Mouse (Mus musculus): ENCODE data around the gene Ube2h.

Gene Ube2h

GRCm38 (mm10) chr6:30252271-30253010 is 51.9 kb downstream of the Ube2h start:
- in situ Hi-C loops (cut with MboI; ENCODE audit: unreplicated experiment in 2 of 2), result no loop called here

DNA sequence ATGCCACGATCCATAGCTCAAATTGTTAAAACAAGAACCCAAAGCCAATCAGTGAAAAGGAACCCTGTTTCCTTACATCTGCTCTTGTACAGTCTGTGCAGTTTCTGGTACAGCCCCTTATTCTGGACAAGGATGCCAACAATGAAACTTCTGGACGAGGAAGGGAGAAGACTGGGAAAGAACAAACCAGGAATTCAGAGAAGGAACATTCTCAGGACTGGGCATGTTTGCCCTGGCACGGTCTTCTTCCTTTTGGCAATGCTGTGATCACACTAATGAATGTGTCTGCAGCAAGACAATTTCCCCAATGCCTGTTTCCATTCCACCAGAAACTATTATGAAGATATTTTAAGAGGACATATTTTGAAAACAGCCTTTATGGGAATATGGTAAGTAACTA is 55.6 kb downstream of the Ube2h start:
- in situ Hi-C loops (cut with MboI; ENCODE audit: unreplicated experiment in 2 of 2), result no loop called here

- in situ Hi-C loops (cut with MboI; ENCODE audit: unreplicated experiment in 2 of 2), result no loop called here
Observed at GRCm38 (mm10) chr6:30245940-30246339, 58.4 kb downstream of the Ube2h start.

GRCm38 (mm10) chr6:30245397-30245796 is 58.9 kb downstream of the Ube2h start:
- in situ Hi-C loops (cut with MboI; ENCODE audit: unreplicated experiment in 2 of 2), result no loop called here

DNA sequence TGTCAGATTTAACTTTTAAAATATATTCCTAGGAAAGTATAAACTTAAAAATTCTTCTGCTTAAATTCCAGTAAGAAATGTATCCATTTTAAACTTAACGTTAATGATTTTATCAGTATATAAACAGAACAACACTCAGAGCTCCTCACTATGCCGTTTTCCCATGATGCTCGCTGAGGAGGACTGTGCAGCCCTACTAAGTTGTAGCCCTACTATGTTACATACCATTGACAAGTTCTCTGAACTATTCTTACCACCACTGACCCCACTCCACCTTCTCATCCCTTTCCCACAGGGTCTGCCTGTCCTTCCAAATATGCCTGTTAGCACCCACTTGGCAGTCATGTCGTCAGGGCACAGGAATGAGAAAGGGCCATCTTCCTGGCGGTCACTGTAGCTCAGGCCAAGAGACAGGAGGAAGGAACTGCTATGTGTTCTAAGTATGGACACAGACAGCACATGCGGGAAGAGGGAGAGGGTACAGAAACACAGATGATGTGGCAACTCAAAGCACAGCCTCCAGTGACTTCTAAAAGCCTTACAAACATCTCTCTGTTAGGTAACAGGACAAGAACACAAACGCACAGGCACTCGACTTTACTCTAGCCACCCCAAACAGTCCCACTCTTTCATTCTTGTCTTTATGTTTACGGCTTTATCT is 60.9 kb downstream of the Ube2h start:
- in situ Hi-C loops (cut with MboI; ENCODE audit: unreplicated experiment in 2 of 2), result no loop called here

GRCm38 (mm10) chr6:30242928-30243327 is 61.4 kb downstream of the Ube2h start:
- in situ Hi-C loops (cut with MboI; ENCODE audit: unreplicated experiment in 2 of 2), result no loop called here

DNA sequence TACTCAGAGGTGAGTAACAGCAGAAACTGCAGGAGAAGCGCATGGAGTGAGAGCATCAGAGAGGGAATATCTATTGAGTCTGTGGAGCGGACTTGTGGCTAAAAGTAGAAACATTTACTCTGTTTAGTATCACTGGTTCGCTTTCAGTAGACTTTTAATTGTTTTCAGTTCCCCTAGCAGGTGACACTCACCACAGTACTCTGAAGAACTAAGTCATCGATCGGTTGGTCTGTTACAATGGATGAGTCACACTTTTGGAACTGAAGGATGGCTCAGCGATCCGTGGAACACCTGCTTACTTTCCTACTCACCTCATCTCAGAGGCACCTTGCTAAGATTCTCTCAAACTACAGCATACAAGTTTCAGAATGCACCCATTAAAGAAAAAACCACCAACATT is 64.2 kb downstream of the Ube2h start:
- in situ Hi-C loops (cut with MboI; ENCODE audit: unreplicated experiment in 2 of 2), result no loop called here

DNA sequence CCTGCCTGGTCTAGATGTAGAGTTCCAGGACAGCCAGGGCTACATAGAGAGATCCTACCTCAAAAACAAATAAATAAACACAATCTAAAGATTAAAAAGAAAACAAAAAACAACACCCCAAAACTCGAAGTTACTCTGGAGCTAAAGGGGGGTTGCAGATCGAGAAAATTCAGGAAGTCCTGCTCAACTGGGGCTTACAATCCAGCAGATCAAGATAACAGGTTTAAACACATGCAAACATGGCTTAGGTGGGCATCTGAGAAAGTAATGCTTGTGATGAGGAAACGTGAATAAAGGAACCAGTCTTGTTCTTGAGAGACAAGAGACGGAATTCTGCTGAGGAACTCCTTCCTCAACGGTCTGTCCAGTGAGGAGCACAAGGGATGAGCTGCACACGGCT is 65.1 kb downstream of the Ube2h start:
- in situ Hi-C loops (cut with MboI; ENCODE audit: unreplicated experiment in 2 of 2), result no loop called here

DNA sequence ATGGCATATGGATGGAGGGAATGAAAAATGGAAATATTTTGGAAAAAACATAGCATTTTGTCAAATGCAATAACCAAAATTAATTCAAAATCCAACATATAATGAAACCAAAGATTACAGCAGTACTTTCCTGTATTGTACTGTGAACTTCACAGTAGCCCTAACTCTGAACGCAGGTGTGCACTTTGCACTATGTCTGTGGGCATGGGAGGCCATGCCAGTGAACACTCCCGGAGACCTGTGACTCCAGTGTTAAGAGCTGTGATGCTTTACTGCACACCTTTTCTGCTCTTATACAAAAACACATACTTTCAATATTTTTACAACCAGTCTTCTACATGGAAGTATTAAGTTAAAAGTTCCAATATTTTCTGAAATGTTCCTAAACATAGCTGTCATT is 66.3 kb downstream of the Ube2h start:
- in situ Hi-C loops (cut with MboI; ENCODE audit: unreplicated experiment in 2 of 2), result no loop called here

GRCm38 (mm10) chr6:30236564-30236963 is 67.8 kb downstream of the Ube2h start:
- in situ Hi-C loops (cut with MboI; ENCODE audit: unreplicated experiment in 2 of 2), result no loop called here

DNA sequence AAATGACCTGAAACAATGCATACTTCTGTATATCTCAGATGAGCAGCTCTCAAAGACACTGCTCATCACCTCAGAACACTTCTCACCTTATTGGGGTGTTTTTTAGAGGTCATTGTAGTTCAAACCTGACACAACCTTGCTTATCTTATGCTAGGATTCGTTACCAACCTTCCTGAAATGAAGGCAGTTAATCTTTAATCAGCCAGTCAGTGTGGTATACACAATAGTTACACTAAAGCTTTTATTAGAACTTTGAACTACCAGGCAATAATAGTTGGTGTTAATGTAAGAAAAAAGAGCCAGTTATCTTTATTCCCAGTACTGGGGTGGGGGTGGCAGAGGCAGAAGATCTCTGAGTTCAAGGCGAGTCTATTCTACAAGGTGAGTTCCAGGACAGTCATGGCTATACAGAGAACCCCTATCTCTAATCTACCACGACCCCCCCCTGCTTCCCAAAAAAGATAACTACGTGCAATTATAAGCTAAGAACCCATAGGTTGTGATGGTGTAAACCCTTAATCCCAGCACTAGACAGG is 72.5 kb downstream of the Ube2h start:
- in situ Hi-C loops (cut with MboI; ENCODE audit: unreplicated experiment in 2 of 2), result loop anchor here in 1 of 2 experiments (5.0 kb wide), 1 partner anchor 50 kb away; no protein-coding TSS in a partner anchor

DNA sequence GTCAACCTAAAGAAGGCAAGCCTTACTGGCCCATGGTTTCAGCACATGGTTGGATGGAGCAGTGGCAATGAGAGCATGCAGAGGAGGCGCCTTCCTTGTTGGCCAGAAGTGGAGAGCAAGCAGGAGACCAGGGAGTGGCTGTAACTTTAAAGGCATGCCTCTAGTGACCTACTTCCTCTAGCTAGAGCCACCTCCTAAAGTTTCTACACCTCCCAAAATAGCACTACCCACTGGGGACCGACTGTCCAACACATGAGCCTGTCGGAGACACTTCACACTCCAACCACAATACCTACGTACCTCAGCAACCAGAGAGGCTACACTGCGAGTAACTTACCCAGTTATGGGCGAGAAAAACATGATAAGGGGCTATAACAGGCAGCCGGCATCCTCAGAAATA is 74.1 kb downstream of the Ube2h start:
- in situ Hi-C loops (cut with MboI; ENCODE audit: unreplicated experiment in 2 of 2), result loop anchor here in 1 of 2 experiments (5.0 kb wide), 1 partner anchor 52 kb away; no protein-coding TSS in a partner anchor

DNA sequence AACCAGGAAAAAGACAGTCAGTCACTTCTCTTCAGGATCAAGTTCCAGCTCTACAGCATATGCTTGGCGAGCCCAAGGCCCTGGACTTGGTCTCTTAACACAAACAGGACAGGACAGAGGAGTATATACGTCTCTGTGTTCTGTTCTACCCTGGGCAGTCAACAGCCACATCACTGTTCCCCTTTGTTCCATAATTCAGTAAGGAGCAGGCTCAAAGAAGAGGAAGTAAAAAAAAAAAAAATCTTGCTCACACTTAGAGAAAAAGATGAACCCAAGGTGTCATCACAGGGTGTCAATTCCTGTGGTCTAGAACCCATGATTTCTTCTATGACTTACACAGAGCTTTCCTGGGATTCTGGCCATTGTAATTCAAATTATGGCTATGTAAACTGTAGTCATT is 75.4 kb downstream of the Ube2h start:
- in situ Hi-C loops (cut with MboI; ENCODE audit: unreplicated experiment in 2 of 2), result no loop called here

GRCm38 (mm10) chr6:30228353-30228752 is 76.0 kb downstream of the Ube2h start:
- in situ Hi-C loops (cut with MboI; ENCODE audit: unreplicated experiment in 2 of 2), result no loop called here

DNA sequence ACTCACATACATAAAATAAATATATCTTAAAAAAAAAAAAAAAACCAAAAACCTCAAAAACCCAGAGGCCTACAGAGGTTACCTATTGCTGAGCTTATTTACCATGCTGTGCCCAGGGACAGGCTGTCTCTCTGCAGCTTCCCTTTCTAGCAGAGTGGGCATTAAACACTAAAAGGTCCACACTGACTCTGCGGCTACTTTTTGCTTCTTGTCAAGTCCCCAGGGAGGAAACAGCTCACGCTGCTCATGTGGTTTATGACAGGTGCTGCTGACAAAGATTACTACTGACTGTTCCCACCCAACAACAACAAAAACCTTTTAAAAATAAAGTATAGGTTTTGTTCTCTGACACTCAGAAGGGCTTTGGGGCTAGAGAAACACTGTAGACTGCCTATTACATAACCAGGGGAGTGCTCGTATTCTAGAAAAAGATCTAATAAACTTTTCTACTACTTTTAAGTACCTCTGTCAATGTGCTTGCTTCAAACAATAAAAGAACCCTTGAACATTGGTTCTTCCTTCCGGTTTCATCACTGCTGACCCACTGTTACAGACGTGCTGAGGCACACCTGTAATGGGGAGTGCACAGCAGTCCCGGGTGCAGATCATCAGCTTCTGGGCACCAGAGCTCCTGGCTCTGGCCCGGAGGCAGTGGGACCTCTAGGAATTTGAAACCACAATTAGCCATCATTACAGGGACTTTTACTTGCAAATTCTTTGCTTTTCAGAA is 77.2 kb downstream of the Ube2h start:
- in situ Hi-C loops (cut with MboI; ENCODE audit: unreplicated experiment in 2 of 2), result no loop called here

DNA sequence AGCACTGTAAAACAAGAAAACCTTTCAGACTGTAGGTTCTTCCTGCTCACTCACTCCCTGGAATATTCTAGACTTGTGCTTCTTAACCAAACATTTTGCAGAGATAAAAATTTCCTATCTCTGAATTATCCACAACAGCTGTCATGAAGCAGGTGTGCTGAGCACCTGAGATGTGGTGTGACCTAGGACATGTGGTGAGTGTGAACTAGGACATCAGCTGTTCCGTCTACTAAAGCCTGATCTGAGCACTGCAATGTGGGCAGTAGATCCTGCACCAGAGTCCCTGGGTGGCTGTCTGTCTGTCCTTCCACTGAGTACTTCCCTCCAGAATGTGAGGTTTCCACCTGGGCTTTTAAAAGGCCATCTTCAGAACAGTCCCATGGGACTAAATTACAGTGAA is 79.6 kb downstream of the Ube2h start:
- in situ Hi-C loops (cut with MboI; ENCODE audit: unreplicated experiment in 2 of 2), result no loop called here

DNA sequence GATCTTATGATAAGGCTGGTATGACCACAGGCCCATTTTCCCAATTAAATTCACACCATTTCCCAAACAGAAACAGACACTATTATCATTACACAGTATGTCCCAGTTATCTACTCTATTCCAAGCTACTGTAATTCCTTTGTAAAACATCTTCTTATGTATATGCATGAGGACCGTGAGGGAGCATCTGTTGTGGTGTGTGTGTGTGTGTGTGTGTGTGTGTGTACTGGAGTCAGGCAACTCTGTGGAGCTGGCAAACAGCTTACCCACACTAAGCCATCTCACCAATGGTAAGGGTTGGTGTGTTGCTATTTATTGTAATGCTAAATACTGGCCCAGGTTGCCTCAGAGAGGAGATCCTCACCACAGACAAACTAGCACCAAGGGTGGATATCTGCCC is 82.0 kb downstream of the Ube2h start:
- in situ Hi-C loops (cut with MboI; ENCODE audit: unreplicated experiment in 2 of 2), result no loop called here

DNA sequence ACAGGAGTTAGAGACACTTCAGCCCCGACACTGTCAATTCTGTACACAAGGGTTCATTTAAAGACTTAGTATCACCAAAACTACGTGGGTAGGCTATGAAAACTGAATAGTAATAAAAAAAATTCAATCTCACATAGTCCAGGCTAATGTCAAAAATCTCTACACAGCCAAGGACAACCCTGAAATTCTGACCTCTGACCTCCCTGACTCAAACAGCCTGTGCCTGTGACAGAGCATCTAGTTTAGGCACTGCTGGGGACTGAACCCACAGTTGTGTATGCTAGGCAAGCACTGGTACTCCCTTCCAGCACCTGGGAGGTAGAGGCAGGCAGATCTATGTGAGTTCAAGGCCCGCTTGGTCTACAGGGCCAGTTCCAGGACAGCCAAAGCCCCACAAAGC is 86.8 kb downstream of the Ube2h start:
- in situ Hi-C loops (cut with MboI; ENCODE audit: unreplicated experiment in 2 of 2), result no loop called here

DNA sequence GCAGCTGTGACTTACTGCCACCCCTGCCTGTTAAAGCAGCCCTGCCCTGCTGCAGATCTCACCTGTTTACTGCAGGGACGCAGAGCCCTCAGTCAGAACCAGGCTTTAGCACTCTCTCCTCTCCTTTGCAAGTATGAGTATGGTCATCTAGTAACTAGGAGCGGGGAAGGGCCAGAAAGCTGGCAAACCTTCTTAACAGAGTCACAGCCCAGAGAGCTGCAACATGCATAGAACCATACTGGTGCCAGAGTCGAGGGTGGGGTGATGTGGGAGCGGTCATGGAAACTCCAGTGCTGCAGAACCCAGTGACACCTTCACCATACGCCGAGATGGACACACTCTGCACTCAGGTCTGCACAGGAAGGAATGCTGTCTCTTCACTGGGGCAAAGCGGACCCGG is 91.9 kb downstream of the Ube2h start:
- in situ Hi-C loops (cut with MboI; ENCODE audit: unreplicated experiment in 2 of 2), result no loop called here

DNA sequence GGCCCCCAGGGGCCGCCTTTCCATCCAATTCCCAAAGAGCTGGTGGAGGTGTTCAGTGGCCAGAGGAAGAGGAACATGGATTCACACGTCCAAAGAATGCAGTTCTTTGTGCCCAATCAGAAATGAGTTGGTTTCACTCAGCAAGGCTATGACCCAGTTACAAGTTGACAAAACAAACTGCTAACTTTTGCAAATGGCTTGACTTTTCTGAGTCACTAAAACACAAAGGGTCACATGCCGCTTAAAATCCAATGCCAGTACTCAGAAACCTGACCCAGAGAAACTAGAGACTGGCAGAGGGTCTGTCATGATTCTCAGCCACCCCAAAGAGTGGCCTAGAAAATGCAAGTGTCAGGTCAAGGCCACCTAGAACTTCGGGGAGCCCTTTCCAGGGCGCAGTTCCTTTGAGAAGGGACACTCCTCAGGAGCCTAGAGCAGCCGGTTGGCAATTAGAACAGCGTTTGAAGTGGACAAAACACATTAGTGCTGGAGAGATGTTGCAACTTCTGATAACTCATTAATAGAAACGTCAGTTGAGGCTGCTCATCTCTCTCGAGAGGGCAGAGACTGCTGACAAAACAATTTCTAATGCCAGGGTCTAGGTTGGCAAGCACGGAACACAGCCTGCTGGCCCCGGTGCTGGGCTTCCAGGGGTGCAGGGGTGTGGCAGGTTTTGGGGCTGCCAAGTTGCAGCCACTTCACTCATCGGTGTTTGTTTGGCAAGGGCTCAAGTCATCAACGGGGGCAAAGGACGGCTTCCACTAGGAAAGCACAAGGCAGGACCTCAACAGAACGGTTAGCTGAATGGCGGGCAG is 92.5 kb downstream of the Ube2h start:
- in situ Hi-C loops (cut with MboI; ENCODE audit: unreplicated experiment in 2 of 2), result no loop called here

- in situ Hi-C loops (cut with MboI; ENCODE audit: unreplicated experiment in 2 of 2), result no loop called here
Observed at GRCm38 (mm10) chr6:30210788-30211187, 93.6 kb downstream of the Ube2h start.

Data from v-Abl transformed pro-B cells (cell line).